Mouse (Mus musculus) midbrain, embryonic 10.5 days (tissue): ENCODE data around the gene Rapgef3. TPM values are rescaled to one million over a fixed set of nuclear protein-coding genes. Genes with fewer than 3 reads are reported as not detected.

Experiments
- DNase-seq: peaks from one replicate; pipeline ENCODE4 v3.0.0-alpha.2; 2017; ENCODE audit warnings: low spot score
- H3K27ac ChIP-seq: fragments of 300-500 bp; sonication (generic); replicated peaks from 2 replicates; pipeline ENCODE4 v1.5.1; 2016; ENCODE audit warnings: mild to moderate bottlenecking
- H3K27me3 ChIP-seq: fragments of 300-500 bp; sonication (generic); 2 replicates; pipeline ENCODE4 v1.6.1; 2016; ENCODE audit warnings: low read depth, mild to moderate bottlenecking; ENCODE audit not compliant: poor library complexity, severe bottlenecking
- H3K36me3 ChIP-seq: fragments of 300-500 bp; sonication (generic); 2 replicates; pipeline ENCODE4 v1.6.1; 2016; ENCODE audit warnings: mild to moderate bottlenecking, moderate library complexity
- H3K4me1 ChIP-seq: fragments of 300-500 bp; sonication (generic); 2 replicates; pipeline ENCODE4 v1.6.1; 2016
- H3K4me3 ChIP-seq: fragments of 300-500 bp; sonication (generic); 2 replicates; pipeline ENCODE4 v1.5.1; 2016; ENCODE audit warnings: mild to moderate bottlenecking, moderate library complexity
- H3K9me3 ChIP-seq: fragments of 300-500 bp; sonication (generic); replicated peaks from 2 replicates; pipeline ENCODE4 v1.6.1; 2016; ENCODE audit warnings: mild to moderate bottlenecking
- WGBS: fragments of 180-500 bp; shearing (Covaris S2); methylation state at CpG from one replicate; pipeline ENCODE4 v1.1.7; 2016; 5-methylcytosine and 5-hydroxymethylcytosine counted together
- polyA plus RNA-seq: library from polyadenylated mRNA; unstranded; fragments of >200 nt; fragmentation: Nextera tagmentation; extraction: Ambion mirVana; gene quantifications from 2 replicates; pipeline ENCODE4 v1.2.1, GENCODE M21; 2016

Gene Rapgef3
- polyA plus RNA-seq, 1 experiment from 2014 or later: 5.3 TPM

DNA sequence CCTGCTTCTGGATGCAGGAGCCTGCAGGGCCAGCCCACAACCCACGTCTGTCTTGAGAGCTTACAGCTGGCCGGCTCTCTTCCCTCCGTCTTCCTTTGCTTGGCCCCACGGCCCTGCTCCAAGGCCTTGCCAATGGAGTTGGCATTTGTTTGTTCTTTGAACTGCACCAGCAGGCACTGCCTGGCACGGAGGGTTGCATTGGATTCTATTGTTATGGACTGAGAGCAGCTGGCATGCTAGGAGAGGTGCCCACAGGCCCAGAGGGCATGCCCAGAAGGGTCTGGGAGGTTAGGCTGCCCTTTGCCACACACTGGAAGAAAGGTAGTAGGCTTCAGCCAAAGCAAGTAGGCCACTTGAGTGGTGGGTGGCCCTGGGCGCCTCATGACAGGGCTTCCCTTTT lies 21.0 kb upstream of the Rapgef3 start:
- Histone ChIP-seq H3K4me1 (peaks cover 30% of the 10 kb centered on the region), H3K27me3 (peaks cover 6% of the 10 kb centered on the region; the same call in 1 of the 2 replicates), H3K27ac (no peak overlapping the region), H3K4me3 (no peak overlapping the region), H3K36me3 (peaks cover 34% of the 10 kb centered on the region), H3K9me3 (no peaks in the 10 kb centered on the region)
- WGBS: 78% methylated on average over 6 of the region's 6 CpGs
- DNase-seq: no peak

GRCm38 (mm10) chr15:97787799-97788667 lies 20.3 kb upstream of the Rapgef3 start:
- peaks cover 31% of the 10 kb centered on the region for H3K4me1 ChIP-seq
- DNase-seq: no peak
- H3K27ac ChIP-seq: no peak overlapping the region
- H3K4me3 ChIP-seq: no peak overlapping the region
- peaks cover 13% of the 10 kb centered on the region for H3K27me3 ChIP-seq
- H3K9me3 ChIP-seq: no peaks in the 10 kb centered on the region
- 79% methylated on average over 19 of the region's 19 CpGs for WGBS
- peaks cover 26% of the 10 kb centered on the region for H3K36me3 ChIP-seq

DNA sequence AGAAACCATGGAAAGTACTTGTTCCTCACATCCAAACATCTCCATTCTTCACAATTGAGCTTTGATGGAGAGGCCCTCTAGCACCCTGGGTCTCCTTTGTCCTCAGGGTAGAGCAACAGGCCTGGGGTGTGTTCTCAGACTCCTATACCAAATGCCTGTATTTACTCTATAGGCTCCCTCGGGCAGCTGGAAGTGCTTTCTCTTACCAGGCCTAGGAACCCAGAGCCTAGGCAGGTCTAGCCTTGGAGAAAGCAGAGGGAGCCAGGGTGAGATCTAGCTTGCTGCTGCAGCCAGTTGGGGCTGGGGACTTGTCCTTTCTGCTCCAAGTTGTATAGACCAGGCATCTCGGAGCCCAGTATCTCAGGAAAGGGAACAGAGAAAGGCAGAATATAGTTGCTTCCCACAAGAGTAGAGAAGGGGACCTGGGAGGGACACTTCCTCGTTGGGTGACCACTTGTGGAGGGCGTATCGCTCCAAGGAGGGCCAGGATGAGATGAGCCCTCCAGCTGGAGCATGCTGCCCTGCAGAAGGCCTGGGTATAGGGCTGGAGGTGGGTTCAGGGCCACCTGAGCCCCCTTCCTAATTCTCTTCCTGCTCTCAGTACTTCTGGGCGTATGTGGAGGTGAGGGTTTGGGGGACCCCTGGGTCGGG lies 19.5 kb upstream of the Rapgef3 start:
- WGBS: 85% methylated on average over 7 of the region's 7 CpGs
- no peak overlapping the region for H3K4me3 ChIP-seq
- no peak for DNase-seq
- H3K36me3 ChIP-seq: peaks cover 18% of the 10 kb centered on the region
- peaks cover 20% of the 10 kb centered on the region for H3K27me3 ChIP-seq
- H3K27ac ChIP-seq: 0 out of 2 replicates have a peak overlapping the region, but pooled peaks have one; percentile 23
- H3K9me3 ChIP-seq: no peaks in the 10 kb centered on the region
- H3K4me1 ChIP-seq: peaks cover 38% of the 10 kb centered on the region

DNA sequence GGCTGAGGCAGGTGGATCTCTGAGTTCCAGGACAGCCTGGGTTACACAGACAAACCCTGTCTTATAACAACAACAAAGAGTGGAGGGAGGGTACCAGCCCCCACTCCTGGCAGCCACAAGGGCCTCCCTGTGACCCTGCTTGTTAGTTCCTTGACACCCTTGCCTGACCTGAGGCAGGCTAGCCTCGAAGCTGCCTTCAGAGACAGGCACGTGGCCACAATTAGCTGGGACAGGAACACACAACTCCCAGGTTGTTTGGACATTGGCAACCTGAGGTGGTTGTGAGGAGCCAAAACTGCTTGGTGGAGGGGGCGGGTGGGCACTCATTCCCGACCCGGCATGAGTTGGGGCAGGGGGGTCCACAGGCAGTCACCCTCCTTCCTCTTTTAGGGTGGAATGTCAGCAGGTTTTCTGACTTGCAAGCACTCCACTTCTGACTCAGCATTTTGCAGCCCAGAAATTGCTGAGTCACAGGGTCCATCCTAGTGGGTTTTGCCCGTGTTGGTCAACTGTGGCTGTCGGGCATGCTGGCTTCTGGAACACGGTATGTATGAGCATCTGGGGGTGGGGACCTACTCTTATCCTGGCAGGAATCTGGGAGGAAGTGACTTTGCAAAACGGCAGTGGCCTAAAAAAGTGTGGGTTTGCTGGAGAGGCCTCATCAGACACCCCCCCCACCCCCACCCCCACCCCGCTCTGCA lies 18.8 kb upstream of the Rapgef3 start:
- H3K36me3 ChIP-seq: peaks cover 12% of the 10 kb centered on the region
- H3K27me3 ChIP-seq: peaks cover 27% of the 10 kb centered on the region
- no peak for DNase-seq
- no peaks in the 10 kb centered on the region for H3K9me3 ChIP-seq
- peaks cover 44% of the 10 kb centered on the region for H3K4me1 ChIP-seq
- 86% methylated on average over 10 of the region's 10 CpGs for WGBS
- H3K27ac ChIP-seq: 0 out of 2 replicates have a peak overlapping the region, but pooled peaks have one; percentile 42
- H3K4me3 ChIP-seq: no peak overlapping the region; the same call in 1 of the 2 replicates

DNA sequence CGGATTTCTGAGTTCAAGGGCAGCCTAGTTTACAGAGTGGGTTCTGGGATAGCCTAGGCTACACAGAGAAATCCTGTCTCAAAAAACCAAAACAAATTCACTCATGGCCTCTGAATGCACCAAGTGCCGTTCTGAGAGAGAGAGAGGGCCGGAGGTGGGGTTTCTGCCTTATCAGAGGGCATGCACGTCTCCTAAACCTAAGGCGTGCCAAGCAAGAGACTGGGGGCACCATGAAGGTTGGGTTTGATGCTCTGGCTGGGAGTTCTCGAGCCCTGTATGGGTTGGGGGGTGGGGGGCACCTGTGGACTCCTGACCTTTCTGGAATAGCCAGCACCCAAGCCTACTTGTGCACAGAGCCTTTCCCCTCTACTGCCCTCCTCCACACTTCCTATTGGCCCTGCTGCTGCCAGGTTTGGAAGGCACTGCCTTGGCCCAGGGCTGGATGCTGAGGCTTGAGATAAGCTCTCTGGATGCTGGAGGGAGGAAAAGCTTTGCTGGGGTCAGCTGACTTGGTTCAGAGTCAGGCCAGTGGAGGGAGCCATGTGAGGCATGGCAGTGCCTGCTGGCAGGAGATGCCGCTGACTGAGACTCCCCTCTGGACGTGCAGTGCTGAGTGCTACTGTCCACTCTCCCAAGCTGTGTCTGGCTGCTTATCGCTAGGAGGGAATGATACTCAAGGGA lies 18.1 kb upstream of the Rapgef3 start:
- peaks cover 34% of the 10 kb centered on the region for H3K27me3 ChIP-seq
- WGBS: 80% methylated on average over 9 of the region's 9 CpGs
- no peak for DNase-seq
- H3K4me1 ChIP-seq: peaks cover 44% of the 10 kb centered on the region
- peaks cover 5% of the 10 kb centered on the region for H3K36me3 ChIP-seq
- H3K9me3 ChIP-seq: no peaks in the 10 kb centered on the region
- H3K4me3 ChIP-seq: peak overlapping the region; percentile 7; the same call in 1 of the 2 replicates
- no peak overlapping the region for H3K27ac ChIP-seq

GRCm38 (mm10) chr15:97784561-97785161 lies 16.9 kb upstream of the Rapgef3 start:
- H3K36me3 ChIP-seq: 0 out of 2 replicates have a peak, but pooled peaks cover 2% of the 10 kb centered on the region
- H3K27me3 ChIP-seq: peaks cover 40% of the 10 kb centered on the region
- peak overlapping the region; percentile 94 for H3K4me3 ChIP-seq
- peak overlapping the region; percentile 91 for H3K27ac ChIP-seq
- H3K4me1 ChIP-seq: peaks cover 44% of the 10 kb centered on the region
- no peaks in the 10 kb centered on the region for H3K9me3 ChIP-seq
- no peak for DNase-seq
- 6% methylated on average over 45 of the region's 45 CpGs for WGBS

DNA sequence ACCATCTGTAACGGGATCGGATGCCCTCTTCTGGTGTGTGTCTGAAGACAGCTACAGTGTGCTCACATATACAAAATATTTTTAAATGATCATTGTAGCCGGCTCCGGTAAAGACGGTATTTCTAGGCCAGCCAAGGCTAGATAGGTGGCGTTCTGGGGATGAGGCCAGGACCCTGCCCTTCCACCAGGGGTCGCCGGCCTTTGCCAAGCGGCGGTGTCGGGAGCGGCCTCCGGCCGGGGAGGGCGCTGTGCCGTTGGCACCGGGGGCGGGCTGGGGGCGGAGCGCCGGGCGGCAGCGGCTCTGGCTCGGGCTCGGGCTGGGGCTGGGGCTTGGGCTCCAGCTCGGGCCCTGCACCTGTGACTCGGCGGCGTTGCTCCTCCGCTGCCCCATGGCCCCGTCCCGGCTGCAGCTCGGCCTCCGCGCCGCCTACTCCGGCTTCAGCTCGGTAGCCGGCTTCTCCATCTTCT lies 16.4 kb upstream of the Rapgef3 start:
- peak; percentile 91 for DNase-seq
- Histone ChIP-seq H3K27ac (peak overlapping the region; percentile 91), H3K9me3 (no peaks in the 10 kb centered on the region), H3K36me3 (no peaks in the 10 kb centered on the region), H3K4me3 (peak overlapping the region; percentile 94), H3K27me3 (peaks cover 40% of the 10 kb centered on the region), H3K4me1 (peaks cover 44% of the 10 kb centered on the region)
- WGBS: 5% methylated on average over 39 of the region's 39 CpGs

DNA sequence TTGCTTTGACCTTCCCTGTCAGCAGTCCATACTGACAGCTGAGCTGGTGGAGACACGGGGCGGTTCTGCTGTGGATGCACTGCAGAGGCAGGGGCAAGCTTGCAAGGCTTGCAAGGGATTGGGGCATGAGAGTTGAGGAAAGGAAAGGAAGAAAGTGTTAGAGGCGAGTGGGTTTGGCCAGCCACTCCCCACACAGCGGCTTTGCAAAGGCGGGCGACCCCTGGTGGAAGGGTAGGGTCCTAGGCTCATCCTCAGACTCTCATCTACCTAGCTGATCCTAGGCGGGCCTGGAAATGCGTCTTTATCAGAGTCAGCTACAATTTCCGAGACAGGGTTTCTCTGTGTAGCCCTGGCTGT lies 15.0 kb upstream of the Rapgef3 start:
- peak; percentile 79 for DNase-seq
- peak overlapping the region; percentile 38 for H3K4me3 ChIP-seq
- no peaks in the 10 kb centered on the region for H3K36me3 ChIP-seq
- H3K27ac ChIP-seq: no peak overlapping the region
- H3K27me3 ChIP-seq: peaks cover 40% of the 10 kb centered on the region
- no peaks in the 10 kb centered on the region for H3K9me3 ChIP-seq
- H3K4me1 ChIP-seq: peaks cover 40% of the 10 kb centered on the region
- 4% methylated on average over 9 of the region's 9 CpGs for WGBS

GRCm38 (mm10) chr15:97781961-97782748 lies 14.4 kb upstream of the Rapgef3 start:
- Histone ChIP-seq H3K9me3 (no peaks in the 10 kb centered on the region), H3K27me3 (peaks cover 40% of the 10 kb centered on the region), H3K27ac (no peak overlapping the region), H3K4me1 (peaks cover 34% of the 10 kb centered on the region), H3K36me3 (no peaks in the 10 kb centered on the region), H3K4me3 (peak overlapping the region; percentile 38)
- 7% methylated on average over 24 of the region's 24 CpGs for WGBS
- DNase-seq: peak; percentile 48

DNA sequence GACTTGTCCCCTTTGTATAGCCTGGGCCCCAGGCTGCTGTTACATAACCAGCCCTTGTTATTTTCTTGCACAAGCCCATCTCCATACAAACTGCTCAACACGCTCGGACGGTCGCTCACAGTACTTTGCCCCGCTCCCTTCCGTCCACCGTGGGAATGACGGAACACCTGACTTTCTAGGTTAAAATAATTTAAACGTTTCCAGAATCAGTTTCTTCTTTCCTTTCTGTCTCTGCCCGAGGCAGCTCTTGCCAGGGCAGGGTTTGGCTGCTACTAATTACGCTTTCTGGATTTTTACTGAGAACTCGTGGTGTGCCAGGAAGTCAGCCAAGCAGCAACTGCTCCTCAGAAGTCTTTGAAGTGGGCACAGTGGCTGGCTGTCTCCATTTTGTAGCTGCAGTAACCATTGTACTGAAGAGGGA lies 12.8 kb upstream of the Rapgef3 start:
- DNase-seq: no peak
- H3K4me3 ChIP-seq: no peak overlapping the region
- H3K27me3 ChIP-seq: peaks cover 45% of the 10 kb centered on the region
- H3K4me1 ChIP-seq: peaks cover 29% of the 10 kb centered on the region
- H3K9me3 ChIP-seq: no peaks in the 10 kb centered on the region
- 81% methylated on average over 12 of the region's 12 CpGs for WGBS
- H3K36me3 ChIP-seq: no peaks in the 10 kb centered on the region
- H3K27ac ChIP-seq: no peak overlapping the region

- Histone ChIP-seq H3K27ac (no peak overlapping the region), H3K4me3 (no peak overlapping the region), H3K27me3 (peaks cover 49% of the 10 kb centered on the region), H3K4me1 (peaks cover 28% of the 10 kb centered on the region), H3K36me3 (no peaks in the 10 kb centered on the region), H3K9me3 (no peaks in the 10 kb centered on the region)
- WGBS: 89% methylated on average over 1 of the region's 1 CpGs
- DNase-seq: no peak
Measured at GRCm38 (mm10) chr15:97779576-97779975, 11.8 kb upstream of the Rapgef3 start.
